Mouse (Mus musculus): ENCODE data around the gene Rsph14.

GRCm38 (mm10) chr10:75032395-75032794 lies at the start of gene Rsph14:
- TF ChIP-seq CTCF (IDR thresholded peaks at IDR 0.05; ENCODE audit: insufficient read depth, low read length) (no peak), POLR2A (IDR thresholded peaks at IDR 0.05; ENCODE audit: borderline replicate concordance, extremely low read depth, low read depth, low read length) (no peak)
